Mouse (Mus musculus) spleen, adult 2 months (tissue): ENCODE results near the gene Spdl1.

ENCODE experiments used
- CTCF ChIP-seq: fragments of 200-500 bp; IDR thresholded peaks from 2 replicates; pipeline ENCODE4 v1.5.1; 2011; ENCODE audit warnings: mild to moderate bottlenecking, inconsistent platforms; ENCODE audit not compliant: insufficient read depth, insufficient read length, insufficient replicate concordance; ENCODE audit errors: extremely low read depth
- POLR2A ChIP-seq: fragments of 200-500 bp; IDR thresholded peaks from 2 replicates; pipeline ENCODE4 v1.6.1; 2011; ENCODE audit warnings: low read depth, low read length, inconsistent platforms

- no peak for TF ChIP-seq CTCF
- no peak for TF ChIP-seq POLR2A
Measured at GRCm38 (mm10) chr11:34759582-34759981, 73.9 kb downstream of the Spdl1 start.
